Mouse (Mus musculus) kidney, postnatal 4 days (tissue): ENCODE measurements at regions not wholly inside any gene's neighbourhood (a gene's known extent, or its start where the extent isn't known, plus 50 kb on each side); places are given as distances from the start of the nearest gene placed in this dataset.
"Not testable (repeated sequence)": the region's sequence is repeated elsewhere in the genome, so short reads cannot be mapped to it uniquely, and the experiment has no call there.

ENCODE experiments used
- DNase-seq, 2 experiments: peaks; one replicate each; pipeline ENCODE4 v3.0.0; 2021; ENCODE audit warnings: mixed read lengths in 2 of 2

DNA sequence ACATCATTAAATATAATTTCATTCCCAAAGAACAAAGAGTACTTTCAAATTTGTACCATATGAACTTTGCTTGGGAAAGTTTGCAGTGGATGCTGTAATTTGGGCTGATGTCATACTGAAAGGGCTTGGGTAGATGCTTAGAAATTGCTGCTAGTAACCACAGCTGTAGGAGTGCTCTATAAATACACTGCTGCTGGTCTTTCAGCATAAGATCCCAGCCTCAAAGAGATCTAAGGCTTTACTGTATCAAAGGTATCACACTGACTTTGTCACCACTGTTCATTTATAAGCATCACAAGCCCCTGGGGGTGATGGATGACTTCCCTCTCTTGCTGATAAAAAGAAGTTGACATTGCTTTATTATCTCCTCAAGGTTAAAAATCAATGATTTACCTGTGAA lies 497.2 kb downstream of the Pla2g4a start:
- no peak for DNase-seq

GRCm38 (mm10) chr1:149449801-149450493 lies 511.1 kb downstream of the Pla2g4a start:
- DNase-seq, result no peak

- no peak for DNase-seq
These were observed 512.6 kb downstream of the Pla2g4a start for GRCm38 (mm10) chr1:149448516-149448915.

GRCm38 (mm10) chr1:149411009-149411408 lies 550.1 kb downstream of the Pla2g4a start:
- no peak for DNase-seq

DNA sequence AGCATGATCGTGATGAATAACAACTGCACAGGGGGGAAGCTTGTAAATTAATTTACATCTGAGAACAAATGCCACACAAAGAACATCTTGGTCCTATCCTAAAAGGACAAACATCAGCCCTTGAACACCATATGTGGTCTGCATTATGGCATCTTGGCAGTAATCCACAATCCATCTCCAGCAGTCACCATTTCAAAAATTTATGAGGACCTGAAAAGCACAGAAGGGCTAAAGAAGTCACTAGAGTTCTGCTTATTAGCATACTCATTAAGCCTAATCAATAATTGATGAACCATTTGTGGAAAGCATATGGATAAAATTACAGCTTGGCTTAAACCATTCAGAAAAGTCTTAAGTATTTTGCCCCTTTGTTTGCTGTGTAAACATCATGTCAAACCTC lies 555.7 kb downstream of the Pla2g4a start:
- no peak for DNase-seq

GRCm38 (mm10) chr1:149388706-149389105 lies 572.4 kb downstream of the Pla2g4a start:
- no peak for DNase-seq

GRCm38 (mm10) chr1:149351338-149351907 lies 609.7 kb downstream of the Pla2g4a start:
- DNase-seq, result no peak

DNA sequence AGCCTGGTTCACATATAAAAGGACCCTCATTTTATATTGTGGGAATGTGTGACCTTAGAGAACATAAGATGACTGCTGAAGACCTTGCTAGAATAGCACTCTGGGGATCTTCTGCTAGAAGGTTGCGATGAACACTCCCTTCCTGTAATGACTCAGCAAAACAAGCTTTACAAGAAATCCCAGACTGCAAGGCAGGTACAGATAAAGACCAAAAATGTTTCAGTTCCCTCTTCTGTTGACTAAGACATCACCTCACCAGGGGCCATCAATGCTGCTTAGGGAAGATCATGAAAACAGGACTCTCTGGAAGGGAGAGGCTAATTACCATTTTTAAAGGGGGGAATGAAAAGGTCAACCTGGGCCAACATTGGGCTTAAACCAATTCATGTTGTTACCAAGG lies 613.7 kb downstream of the Pla2g4a start:
- DNase-seq, result no peak

DNA sequence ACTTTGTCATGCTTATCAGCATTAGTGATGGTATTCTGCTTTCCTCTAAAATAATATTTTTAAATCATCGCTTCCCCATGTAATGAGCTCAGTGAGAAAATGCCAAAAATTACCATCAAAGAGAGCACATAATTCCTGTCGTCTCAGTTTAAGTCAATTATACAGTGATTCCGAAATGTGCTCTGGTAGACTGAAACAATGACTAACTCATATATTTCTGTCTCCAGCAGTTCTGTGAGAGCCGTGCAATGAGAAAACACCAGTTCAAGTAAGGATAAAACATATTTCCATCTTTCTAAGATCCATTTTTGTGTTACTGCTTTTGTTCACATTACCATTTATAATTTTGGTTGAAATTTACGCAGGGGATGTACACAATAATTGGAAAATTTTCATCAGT lies 622.9 kb downstream of the Pla2g4a start:
- DNase-seq, result no peak

DNA sequence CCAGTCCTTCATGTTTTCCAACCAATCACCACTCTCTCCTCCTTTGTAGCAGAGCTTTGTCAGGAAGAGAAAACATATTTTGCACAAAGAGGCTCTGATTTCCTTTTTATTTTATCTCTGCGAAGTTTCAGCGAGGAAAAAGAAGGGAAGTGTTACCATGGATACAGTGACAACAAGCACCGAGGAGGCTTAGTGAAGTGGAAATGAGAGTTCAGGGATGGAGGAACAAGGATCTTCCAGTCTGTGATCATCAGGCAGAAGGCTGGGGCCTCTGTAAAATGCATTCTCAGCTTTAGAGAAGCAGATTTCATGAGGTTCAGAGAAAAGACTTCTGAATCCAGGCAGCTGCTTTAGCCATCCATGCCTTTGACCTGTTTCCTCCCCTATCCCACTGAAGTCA lies 628.9 kb downstream of the Pla2g4a start:
- DNase-seq, result no peak

GRCm38 (mm10) chr1:149327171-149327570 lies 633.9 kb downstream of the Pla2g4a start:
- no peak for DNase-seq

- DNase-seq, result no peak
These were observed 638.0 kb downstream of the Pla2g4a start for GRCm38 (mm10) chr1:149323095-149323494.

DNA sequence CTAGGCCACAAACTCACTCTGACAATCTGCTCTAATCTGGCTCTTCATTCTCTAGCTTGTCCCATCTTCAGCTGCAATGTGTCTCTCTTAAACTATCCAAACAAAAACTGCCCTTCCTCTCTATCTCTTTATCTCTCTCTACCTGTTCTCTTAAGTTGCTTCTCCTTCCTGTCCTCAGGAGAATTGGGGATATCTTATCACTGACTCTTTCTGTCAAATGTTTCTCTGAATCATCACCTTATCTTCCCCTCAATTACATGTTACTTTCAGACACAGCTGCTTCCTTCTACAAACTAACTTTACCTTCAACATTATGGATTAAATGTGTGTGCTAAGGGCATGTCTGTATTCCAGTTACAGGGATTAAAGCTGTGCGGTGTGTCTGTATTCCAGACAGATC lies 671.4 kb downstream of the Pla2g4a start:
- no peak for DNase-seq

- no peak for DNase-seq
These were observed 686.2 kb downstream of the Pla2g4a start for GRCm38 (mm10) chr1:149274932-149275331.

- no peak for DNase-seq
These were observed 704.2 kb downstream of the Pla2g4a start for GRCm38 (mm10) chr1:149256866-149257265.

- peak; percentile 5 to 6 for DNase-seq
These were observed 706.9 kb downstream of the Pla2g4a start for GRCm38 (mm10) chr1:149254141-149254540.

DNA sequence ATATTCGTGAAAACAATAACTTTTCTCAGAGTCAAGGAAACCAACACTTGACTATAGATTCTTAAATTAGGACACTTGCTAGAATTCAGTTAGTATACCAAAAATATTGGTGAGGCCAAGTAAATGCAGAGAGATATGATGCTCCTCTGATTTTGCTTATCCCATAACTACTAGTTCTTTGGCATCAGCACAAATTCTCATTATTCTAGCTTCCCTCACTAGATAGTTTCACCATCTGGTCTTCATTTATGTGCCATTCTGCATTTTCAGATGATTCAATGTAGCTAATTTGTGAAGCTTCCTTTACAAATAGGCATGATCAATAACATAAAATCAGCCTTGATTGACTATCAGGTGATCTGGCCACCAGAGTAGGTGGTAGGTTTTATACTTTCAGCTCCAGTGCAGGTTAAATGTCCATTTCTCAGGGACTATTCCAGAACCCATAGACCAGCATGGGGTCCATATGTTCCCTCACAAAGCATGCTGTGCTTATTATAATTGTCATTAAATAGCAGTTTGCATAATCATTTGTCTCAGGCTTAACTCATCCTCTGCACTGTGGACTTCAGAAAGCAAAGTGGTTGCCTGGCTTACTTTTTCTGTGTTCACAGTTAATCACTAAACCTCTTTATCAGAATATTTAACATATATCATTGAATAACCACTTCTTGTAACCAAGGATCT lies 722.6 kb downstream of the Pla2g4a start:
- no peak for DNase-seq

GRCm38 (mm10) chr1:149227170-149227569 lies 733.9 kb downstream of the Pla2g4a start:
- not testable (repeated sequence) for DNase-seq

DNA sequence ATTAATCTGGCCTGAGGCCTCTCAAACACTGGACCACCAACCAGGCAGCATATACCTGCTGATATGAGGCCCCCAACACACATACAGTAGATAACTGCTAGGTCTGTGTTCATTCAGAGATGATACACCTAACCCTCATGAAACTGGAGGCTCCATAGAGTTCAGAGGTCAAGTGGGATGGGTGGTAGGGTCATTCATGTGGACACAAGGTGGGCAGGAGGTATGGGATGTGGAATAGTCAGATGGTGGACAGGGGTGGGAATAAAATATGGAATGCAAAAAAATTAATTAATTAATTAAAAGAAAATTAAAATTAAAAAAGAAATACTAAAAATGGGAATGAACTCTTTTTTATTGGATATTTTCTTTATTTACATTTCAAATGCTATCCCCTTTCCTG lies 734.7 kb downstream of the Pla2g4a start:
- DNase-seq, result no peak

DNA sequence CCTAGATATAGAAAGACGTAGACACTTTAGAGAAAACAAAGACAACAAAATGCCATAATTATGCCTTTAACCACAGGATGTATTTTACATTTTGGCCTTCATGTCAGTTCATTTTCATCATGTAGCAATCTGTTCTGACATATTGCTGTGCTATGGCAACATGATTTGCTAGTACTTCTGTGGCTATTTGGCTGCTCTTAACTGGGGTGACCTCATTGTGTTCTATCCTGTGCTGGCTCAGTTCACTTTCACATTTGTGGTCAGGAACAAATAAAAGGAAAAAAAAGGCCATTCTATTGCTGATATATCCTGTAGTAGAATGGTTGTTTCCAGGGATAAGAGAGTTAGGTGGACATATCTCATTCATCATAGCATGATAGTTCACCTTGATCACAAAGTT lies 758.5 kb downstream of the Pla2g4a start:
- no peak for DNase-seq

- DNase-seq, result no peak
These were observed 761.8 kb downstream of the Pla2g4a start for GRCm38 (mm10) chr1:149199284-149199683.

GRCm38 (mm10) chr1:149198854-149199253 lies 762.2 kb downstream of the Pla2g4a start:
- DNase-seq, result no peak
